Mouse (Mus musculus): ENCODE measurements around the gene Hhat.

The Hhat gene

DNA sequence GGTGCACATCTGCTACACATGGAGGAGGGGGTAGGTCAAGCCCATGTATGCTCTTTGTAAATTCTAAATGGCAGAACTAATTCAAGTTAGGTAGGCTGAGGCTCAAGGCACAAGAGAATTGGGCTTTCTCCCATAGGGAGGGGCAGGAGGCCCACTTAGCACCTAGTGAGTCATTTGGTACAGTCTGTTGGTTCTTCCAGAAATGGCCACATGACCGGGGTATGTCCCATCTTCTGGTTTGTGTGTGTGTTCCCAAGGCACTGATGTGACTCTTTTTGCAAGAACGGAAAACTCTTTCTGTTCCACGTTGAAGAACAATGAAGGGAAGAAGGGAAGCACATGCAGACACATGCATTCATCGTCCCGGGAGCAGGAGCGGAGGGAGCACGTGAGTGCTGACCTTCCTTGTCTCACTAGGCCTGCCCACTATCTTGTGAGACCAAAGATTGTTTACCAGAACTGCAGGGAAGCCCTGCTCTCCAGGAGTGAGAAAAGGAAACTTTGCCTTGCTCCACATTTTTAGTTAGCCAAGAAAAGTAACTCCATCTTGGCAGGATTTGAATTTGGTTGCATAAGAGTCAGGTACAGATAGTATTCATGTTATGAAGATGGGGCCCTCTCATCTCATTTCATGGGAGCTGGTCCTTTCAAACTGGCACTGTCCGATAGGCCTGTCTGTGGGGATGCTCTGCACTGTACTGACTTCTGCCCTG, 290.8 kb downstream of the Hhat start:
- DNase-seq: no peak

DNA sequence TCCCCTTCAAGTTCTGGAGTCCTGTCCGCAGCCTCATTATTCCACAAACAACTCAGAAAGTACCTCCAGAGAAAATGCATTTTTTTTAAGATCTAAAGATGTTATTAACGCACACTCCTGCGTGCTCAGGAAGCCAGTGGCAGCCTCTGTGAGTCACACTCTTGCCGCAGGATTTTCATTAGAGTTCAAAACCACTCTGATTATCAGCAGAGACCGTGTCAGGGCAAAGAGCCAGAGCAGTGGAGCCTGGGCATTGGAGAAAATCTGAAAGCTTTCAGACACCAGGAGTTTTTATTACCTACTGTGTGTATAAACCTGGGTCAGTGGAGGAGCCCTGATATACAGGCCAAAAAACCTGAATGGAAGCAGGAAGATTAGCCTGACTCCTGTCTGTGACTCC, 292.8 kb downstream of the Hhat start:
- DNase-seq: no peak

DNA sequence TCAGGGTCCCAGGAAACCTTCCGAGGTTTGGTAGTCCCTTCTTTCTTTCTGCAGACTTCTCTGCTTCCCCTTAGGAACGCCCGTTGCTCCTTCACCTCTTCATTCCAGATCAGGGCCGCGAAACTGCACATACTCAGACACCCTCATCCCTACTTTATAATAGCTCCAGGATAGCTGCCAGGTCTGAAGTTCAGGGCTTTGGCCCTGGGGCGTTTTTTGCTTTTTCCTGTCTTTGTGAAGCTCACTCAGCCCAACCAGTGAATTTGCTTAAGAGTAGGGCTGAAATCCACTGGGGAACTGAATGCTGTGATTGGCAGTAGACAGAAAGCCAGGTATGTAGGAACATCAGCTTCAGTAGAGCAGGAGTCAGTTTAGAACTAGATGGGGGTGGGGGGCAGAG, 293.5 kb downstream of the Hhat start:
- DNase-seq: peak in 1 of 2 experiments; percentile 10

DNA sequence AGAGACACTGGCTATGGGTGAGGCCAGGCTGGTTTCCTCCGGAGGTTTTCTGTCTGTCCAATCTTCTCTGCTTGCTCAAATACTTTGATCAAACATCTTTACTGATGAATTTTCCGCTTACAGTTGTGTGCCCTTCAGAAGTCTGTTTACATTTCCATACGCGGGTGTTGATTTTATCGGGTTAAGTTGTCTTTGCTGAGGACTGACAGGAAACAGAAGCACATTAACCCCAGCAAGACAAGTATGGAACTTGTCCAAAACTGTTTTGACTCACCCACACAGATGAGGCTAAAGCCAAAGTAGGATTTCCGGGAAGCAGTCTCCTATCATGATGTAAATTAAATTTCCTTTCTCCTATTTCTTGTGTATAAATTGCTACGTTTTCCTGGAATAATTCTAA, 294.3 kb downstream of the Hhat start:
- DNase-seq: no peak

DNA sequence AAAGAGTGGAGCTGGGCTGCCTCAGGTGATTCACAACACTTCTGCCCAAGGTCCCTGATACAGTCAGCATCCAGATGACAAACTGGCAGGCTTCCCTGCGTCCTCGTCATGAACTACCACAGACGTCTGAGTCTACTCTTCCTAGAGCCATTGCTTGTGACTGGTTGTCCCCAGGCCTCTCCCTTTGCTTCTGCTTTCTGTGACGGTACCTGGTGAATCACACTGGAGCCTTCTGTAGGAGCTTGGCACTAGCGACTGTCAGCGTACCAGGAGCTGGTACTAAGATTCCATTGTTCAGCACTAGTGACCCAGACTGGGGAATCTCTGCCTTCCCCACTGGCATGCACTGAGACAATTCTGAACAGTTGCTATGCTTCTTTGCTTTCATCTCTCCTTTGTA, 297.9 kb downstream of the Hhat start:
- no peak for DNase-seq

DNA sequence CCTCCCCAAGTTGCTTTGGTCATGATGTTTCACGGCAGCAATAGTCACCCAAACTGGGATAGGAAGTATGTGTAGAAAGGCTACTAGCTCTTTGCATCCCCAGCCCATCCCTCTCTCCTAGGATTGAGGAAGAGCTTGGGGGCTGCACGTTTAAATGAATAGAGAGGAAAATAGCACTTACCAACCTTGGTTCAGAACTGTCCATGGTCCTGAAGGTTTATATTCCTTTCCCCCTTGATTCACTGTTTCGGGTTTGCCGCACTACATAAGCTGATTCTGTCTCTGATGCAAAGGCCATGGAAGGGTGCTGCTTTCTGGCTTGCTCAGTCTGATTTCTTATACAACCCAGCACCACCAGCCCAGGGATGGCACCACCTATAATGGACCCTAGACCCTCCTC, 298.7 kb downstream of the Hhat start:
- peak in 1 of 2 experiments; percentile 13 for DNase-seq

DNA sequence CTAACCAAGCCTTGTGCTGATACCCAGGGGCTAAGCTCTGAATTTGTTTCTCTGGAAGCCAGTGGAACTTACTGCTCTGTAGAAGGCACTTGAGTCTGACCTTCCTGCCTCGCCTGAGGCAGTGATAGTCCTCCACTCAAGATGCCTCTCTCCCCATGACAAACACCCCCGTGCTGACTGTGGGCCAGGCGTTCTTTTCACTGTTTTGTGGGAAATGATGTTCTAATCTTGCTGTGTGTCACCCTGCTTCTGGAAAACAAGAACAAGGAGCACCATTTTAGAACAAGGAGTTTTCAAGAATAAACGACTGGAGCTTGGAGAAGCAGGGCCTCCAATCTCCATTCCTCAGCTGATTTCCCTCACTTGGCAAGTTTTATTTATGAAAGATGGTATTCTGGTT, 307.3 kb downstream of the Hhat start:
- no peak for DNase-seq

DNA sequence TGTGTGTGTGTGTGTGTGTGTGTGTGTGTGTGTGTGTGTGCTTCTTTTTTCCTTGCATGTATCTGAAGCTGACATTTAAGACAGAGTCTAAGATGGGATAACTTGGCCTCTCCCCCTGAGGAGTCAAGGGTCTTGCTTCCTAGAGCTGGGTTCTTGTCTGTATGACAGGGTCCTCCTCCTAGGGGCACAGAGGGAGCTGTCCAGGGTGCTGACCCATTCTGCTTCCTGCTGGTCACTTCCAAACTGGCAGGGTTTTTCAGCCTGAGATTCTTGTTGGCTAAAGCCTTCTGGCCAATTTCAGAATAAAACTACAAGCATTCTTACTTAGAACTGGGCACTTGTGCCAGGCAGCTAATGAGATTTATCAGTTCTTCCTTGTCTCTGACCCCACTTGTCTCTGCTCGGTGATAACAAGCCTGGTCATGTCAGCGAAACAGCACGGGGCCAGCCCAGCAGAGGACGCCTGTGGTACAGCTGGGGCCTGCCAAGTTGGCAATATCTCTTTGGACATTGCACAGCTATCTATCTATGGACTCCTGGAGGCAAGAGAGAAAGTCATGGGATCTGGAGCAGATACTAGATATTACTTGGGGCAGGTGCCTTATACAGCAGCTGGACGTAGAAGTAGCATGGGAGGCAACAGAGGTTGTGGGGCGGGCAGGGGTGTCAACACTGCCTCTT, 313.4 kb downstream of the Hhat start:
- DNase-seq: peak; percentile 89 to 91

DNA sequence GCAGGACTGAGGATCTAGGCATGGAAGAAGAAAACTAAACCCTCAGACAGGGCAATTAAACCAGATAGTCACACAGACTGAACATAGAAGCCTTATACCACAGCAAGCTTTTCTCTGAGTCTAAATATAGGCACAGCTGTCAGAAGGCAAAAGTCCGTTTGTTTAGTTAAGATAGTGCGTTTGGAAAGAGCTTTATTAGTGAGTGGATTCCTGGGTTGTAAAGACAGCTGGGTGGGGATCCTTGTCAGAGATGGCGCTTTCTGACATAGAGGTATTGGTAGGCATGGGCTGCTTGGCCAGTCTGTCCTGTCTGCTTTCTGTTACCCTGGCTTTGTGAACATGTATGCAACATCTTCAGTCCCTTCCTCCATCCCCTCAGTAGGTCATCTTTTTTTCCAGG, 314.0 kb downstream of the Hhat start:
- no peak for DNase-seq

DNA sequence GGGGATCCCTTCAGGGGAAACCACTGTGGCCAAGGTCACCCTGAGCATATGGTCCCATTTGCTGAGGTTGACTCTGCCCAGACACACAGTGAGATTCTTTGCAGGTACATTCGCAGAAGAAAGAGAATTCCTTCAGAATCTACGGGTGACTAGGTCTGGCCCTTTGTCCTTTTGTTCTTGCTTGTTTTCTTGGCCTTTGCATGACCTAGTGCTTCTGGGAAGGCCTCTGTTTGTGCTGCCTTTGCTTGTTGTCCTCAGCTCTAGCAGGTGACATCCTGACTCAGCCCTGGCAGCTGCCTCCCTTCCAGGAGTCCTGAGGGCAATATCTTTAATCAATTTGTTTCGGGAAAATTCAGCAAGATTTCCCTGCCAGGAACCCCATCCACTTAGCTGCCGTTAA, 316.0 kb downstream of the Hhat start:
- DNase-seq: no peak

DNA sequence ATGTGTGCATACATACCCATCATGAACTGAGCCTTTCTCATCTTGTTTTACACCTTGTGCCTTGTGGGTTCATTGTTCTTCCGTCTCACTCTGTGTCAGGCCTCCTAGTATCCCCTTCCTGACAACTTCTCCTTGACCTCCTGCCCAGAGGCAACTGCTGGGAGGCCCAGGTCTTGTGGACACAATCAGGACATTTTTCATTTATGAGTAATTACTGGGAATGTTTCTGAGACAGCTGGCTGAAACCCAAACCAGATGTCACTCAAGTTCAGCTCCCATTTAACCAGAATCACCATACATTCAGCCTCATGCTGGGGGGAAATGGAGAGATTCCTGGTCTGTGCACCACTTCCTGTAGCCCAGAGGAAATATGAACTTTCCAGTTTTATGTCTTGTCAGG, 316.5 kb downstream of the Hhat start:
- no peak for DNase-seq

DNA sequence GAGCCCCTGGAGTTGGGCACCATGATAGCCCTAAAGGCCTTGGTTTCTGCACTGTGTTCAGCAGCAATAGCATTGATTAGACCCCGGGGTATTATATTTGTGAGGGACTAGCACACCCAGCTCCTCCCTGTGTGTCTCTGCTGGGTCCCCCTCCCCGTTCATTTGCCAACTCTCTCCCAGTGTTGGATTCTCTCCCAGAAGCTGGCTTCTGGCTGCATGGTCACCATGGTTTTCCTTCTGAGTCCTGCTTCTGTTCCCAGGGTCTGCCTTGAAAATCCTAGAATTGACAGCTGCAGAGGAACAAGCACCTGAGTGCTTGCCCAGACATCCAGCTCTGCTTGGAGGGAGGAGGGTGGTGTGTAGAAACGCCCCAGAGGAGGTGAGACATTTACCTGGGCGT, 319.3 kb downstream of the Hhat start:
- DNase-seq: no peak

DNA sequence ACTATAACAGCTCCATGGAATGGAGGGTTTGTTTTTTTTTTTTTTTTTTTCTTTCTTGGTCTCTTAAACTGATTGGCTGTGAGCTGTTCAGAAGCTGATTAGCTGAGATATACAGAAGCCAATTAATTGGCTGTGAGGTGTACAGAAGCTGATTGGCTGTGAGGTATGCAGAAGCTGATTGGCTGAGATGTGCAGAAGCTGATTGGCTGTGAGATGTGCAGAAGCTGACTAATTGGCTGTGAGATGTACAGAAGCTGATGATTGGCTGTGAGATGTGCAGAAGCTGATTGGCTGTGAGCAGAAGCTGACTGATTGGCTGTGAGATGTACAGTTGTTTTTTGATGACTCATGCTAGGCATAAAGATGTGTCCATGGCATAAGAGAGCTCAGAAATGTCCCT, 320.6 kb downstream of the Hhat start:
- no peak for DNase-seq

DNA sequence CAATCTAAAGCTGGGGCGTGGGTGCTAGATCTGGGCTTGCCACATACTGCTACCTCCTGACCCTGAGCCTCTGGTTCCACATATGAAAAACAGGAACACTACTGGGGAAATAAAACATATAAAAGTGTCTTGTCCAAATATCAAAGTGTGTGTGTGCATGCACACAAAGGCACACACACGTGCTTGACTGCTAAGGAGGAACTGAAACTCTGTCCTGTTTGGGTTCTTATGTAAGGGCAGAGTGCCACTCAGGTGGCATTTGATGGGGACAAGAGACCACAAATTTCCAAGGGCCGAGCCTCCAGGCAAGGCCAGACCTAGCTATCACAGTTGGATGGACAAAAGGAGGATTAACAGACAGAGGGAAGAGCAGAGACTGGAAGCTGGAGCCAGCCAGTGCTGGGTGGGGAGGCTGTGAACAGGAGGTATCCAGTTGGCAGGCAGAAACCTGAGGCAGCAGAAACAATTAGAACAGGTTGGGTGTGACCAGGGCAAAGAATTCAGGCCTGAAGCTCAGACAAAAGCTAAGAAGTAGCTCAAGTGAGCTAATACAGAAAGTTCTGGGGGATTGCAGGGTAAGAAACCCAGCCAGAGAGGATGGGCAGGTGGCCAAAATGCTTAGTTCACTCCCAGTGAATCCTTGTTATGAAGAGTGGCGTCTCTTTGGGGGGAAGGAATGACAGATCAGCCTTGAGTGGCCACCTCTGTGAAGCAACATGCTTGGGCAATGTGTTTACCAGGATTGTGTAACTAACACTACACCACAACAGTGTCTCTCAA, 321.3 kb downstream of the Hhat start:
- DNase-seq: peak in 1 of 2 experiments; percentile 12

DNA sequence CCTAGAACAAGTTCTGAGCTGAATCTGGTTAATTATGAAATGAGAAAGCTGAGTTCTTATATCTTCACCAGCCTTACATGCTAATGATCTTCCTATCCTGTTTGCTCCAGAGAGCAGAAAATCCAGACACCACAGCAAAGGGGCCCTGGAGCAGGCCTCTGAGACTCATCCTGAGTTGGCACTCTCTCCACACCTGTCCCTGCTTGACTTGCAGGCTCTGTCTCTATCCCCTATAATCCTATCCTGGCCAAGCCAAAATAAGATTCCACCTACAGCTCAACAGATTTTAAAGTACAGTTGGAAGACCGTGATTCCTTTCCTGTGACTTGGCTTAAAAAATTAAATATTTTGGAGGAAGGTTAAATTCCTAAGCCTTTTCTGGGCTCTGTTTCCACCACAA, 322.5 kb downstream of the Hhat start:
- DNase-seq: no peak

DNA sequence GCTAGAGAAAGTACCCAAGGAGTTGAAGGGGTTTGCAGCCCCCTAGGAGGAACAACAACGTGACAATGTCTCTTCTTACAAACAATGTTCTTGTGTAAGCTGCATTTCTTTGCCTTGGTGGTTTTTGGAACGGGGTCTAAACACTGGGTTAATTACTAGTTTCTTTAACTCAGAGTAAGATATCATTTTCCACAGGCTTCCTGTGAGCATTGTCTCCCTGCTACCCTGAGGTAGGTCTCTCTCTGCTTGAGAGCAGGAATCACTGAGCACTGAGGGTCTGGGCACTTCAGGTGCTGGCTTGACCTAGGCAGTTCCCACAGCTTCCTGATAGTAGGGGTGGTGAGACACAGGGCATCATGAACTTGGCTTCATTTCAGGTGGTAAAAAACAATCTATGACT, 323.4 kb downstream of the Hhat start:
- no peak for DNase-seq

All from kidney, postnatal 4 days (tissue).